Mouse (Mus musculus): Measurements from ENCODE around the gene Tagln3.

The Tagln3 gene

DNA sequence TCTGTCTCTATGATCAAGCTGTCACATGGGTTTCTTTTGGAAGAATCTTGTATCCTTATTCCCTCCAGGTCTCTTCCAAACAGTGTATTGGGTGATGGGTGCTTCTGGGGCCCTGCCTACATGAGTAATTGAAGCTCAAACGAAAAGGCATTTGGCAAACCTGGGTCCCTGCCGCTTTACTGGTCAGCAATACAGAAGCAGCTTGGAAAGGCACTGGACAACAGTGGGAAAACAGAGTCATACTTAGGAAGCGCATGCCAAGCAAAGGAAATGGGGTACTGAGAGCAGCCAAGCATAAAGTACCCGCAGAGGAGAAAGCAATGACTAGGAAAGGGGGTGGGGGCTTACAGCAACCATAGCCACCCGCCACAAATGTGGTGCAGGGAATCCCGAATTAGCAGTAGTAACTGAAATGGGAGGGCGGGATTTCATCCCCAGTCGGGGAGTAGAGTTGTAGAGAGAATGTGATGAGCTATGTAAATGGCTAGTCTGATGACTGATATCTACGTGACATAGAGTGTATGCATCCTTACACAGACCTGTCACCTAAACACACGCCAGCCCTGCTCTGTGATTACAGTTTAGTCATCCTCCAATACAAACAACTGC, 4.3 kb downstream of the Tagln3 start:
- DNase-seq, result peak; percentile 77

DNA sequence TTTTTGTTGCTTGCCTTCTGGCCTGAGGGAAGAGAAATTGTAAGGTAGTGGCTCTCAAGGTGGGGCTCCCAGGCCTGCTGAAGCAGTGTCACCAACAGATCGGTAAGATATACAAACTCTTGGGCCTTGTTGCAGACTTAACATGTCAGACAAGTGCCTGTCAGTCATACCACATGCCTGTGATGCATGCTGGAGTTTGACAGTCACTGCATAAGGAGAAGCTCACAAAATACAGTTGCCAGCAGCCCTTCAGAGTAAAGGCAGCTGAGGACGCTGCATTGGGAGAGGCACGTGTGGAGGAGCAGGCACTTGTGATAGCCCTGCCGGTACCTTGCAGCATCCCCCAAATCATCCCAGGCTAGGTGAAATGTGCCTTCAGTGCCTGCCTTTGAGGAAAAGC, 6.1 kb downstream of the Tagln3 start:
- no peak for DNase-seq

DNA sequence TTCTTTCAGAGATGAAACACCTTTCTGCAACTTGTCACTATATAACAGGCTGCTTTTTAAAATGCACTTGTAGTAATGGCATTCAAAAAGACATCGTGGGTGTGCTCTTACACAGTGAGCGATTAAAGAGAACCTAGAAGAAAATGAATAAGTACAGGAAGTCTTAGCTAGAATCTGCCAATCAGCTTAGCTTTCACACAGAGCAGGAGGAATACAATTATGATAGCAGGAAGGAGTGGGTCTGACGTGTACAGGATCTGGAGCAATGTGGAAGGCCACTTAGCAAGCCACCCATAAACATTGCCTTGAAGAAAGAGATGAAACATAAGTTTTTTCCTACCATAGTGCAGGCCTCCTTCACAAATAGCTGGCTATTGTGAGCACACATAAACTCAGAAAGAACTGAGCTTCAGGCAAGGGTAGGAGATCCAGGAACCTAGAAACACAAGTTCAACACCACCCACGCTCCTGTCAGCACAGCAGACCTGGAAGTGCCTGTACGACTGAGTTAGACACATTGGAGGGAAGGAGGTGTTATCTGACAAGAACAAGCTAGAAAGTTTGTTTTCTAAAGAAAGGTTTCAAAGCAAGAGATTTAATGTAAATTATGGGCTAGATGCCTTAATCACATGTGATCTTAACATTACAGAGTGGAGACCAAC, 9.8 kb downstream of the Tagln3 start:
- DNase-seq, result no peak

DNA sequence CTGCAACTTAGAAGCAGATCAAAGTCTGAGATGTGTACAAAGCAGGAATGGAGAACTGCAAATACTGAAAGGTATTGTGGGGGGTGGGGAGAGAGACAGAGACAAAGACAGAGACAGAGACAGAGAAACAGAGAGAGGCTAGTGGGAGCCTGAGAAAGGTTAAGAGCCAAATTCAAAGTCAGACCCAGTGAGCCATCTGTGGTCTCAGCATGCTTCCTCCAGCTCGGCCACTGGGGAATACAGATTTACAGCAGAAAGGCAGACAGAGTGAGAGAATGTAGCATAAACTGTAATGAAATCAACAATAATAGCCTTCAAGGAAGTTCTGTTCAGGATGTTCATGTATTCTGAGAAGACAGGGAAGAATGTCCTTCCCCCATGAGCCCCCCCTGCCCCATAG, 10.5 kb downstream of the Tagln3 start:
- no peak for DNase-seq

DNA sequence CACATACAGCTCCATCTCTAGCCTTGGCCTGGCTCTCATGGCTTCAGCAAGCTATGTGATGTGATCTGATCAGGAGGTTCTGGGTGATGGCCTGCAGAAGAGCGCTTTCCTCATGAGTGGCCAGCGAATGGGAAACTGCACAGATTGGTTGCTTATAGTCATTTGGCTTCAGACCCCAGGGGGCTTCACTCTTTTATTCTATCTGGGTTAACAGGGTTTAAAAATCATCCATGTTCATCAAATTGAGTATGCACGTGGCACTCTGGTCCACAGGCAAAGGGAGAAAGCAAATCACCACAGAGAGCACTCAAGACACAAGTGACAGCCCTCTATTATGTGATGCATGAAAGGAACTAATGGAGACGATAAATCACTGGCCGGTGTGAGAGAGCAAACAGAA, 11.1 kb downstream of the Tagln3 start:
- no peak for DNase-seq

DNA sequence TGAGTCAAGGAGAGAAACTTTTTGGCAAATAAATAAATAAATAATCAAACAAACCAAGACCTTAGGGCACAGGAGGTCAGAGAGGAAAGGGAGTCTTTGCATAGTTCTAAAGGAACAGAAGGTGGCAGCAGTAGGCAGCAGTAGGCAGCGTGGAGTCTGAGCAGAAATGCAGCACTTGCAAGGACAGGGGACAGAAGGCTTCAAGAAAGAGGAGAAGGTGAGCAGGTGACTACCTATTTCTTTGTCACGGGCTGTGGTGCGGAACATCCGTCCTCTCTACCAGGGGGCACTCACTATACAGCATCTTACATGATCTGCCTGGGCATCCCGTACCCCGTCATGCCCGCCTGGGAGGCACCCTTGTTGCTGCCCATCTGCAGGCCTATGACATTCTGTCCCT, 13.1 kb downstream of the Tagln3 start:
- no peak for DNase-seq

DNA sequence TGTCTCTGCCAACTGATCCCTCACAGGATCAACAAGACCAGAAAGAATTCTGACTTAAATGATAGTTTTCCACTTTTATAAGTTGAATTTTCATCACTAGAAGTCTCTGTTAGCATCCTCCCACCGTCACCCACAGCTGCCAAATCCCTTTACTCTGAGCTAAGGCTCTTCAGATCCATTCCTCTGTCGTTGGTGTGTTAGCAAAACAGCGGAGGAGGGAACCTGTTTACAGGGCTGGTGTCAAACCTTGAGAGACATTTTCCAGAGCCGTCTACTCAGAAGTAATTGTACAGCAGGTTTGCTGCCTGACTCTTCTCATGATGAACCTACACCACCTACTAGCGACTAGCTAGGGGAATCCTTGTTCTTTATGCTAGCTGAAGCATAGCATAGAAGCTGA, 25.1 kb downstream of the Tagln3 start:
- DNase-seq, result no peak

DNA sequence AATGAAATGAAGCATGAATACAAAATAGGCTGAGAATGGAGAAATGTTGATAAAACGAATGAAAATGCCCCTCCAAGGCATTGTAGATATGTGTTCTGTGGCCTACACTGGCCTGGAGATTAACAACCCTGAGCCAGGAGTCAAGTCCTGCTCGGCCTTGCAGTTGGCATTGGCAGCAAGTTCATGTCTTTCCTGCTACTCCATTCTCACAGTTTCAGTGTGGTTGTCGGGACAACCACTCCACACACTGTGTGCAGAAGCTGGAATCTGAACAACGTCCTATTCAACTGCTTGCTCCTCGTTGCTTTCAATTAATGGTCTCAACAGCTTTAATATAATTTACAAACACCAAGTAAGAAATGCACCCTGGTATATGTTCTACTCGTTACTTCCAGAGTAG, 26.4 kb downstream of the Tagln3 start:
- no peak for DNase-seq

DNA sequence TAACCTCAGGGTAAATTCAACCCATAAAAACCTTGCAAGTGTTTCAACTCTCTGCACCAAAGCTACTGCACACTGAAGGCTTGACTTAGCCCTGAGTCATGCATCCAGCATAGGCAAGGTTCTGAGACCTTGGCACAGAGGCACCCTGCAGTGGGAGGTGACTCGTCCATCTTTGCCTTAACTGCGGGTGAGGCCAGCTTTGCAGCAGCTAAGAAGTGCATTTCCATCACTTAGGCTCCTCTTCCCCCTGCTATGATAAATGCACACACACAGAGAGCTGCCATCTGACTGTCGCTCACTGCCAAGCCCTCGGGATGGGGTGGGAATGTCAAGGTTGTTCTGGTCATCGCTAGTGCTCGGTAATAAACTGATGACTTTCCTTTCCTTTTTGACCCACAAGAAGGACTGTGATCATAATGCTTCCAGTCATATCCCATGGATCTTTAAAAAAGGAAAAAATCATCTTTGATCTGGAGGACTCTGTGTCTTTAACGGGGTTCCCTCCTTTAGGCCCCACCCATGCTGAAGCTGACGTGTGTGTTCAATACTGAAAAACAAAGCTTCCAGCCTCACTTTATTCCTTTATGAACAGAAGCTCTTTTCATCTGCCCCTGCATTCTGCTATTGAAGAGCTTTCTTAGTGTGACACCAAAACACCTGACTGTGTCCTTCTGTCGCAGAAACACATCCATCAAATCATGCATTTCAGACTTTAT, 28.8 kb downstream of the Tagln3 start:
- peak; percentile 62 for DNase-seq

DNA sequence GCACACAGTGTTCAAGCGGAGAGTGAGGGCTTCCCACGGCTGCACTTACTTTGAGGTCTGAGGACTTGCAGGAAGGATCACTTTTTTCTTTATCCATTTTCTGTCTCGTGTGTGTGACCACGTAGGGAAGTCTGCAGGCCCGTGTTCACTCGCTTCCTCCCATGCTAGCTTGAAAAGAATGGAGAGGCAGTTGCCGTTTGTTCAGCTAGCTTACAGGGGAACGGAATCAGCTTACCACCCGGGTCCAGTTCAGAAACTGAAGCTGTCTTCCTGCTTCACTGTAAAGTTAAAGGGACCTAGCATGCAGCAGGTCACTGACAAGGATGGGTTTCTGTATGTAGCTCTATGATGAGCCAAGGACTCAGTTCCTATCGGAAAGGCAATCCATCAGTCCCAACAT, 30.9 kb downstream of the Tagln3 start, which contains the start of gene Tmprss7:
Gene Tmprss7 (minus strand): TSS at position 101 of the 400 bp plus-strand sequence.
- DNase-seq, result no peak

DNA sequence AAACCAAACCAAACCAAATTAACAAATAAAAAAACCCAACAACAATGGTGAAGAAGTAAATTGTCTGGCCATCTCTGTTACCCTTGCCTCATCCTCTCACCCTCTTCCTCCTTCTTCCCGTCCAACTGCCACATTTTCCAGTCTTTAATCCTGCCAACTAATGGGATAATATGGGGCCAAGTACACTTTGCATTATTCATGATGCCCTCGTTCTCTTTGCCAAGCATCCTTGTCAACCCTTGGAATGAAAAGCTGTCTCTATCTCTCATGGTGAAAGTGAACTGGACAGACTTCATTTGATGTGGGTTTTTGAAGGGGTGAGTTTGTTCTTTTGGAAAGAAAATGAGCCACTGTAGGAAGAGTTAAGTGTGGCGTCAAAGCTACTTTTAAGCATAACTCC, 31.6 kb downstream of the Tagln3 start:
- DNase-seq, result no peak

DNA sequence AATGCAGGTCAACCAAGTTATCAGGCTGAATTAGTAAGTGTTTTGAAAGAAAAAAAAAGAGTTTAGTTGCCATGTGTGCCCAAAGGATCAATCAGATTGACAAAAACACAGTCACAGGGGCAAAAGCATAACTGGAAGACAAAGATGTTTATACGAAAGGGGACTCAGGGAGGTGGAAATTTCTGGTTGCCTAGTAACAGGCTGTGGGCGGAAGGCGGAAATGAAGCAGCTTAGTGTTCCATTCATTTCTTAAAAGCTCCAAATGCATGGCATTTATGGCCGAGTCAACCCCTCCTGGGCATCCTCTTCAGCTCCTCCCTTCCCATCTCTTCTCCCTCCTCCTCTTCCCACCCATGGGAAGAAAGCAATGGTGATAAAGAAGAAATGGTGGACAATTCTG, 34.2 kb downstream of the Tagln3 start:
- DNase-seq, result no peak

DNA sequence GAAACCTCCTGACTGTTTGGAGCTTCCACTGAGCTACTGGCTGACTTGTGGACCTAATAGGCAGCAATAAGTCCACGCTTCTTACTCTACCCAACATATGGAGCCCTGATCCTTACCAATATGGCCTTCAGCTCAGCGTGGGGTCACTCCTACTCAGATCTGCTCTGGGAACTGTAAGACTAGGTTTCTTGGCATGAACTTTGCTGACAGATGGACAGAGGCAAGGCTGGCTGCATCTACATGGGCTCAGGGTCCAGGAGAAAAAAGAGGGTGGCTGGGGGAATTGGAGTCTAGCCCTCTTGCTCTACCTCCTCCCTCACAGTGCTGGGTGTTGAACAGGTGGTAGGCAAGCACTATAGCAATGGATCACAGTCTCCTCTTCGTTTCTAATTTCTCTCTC, 37.6 kb downstream of the Tagln3 start:
- DNase-seq, result peak; percentile 89

DNA sequence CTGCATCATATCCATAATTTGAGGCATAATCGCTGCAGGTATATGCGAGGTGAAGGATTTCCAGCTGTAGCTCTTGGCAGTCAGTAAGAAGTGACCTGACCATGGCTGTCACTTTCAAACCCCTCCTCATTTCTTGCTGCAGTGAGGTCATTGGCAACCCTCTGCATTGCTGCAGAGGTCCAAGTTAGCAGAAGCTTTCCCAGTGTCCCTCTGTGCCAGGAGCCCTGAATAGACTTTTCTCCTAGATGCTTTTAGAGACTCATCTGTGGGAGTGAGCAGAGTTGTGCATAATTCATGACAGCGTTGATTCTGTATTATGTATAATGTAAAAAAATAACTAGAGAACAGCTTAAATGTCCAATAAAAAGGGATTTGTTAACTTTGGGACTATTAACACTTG, 39.1 kb downstream of the Tagln3 start:
- DNase-seq, result peak; percentile 26

DNA sequence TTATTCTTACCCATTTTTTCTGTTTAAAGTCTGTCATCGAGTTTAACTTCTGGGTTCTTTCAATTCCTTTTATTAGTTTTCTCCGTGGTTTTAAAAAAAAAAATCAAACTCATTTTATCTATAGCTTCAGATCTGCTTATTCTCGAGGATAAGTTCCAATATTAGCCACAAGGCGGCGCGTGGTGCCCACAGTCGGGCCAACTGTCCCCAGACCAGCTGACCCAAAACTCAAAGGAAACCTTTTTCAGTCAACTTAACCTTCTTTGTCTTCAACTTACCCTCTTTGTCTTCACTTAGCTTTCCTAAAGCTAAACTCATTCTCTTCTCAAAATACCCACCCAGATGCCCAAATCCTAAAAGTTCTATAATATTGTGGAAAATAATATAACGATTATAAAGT, 39.6 kb downstream of the Tagln3 start:
- peak; percentile 72 for DNase-seq

DNA sequence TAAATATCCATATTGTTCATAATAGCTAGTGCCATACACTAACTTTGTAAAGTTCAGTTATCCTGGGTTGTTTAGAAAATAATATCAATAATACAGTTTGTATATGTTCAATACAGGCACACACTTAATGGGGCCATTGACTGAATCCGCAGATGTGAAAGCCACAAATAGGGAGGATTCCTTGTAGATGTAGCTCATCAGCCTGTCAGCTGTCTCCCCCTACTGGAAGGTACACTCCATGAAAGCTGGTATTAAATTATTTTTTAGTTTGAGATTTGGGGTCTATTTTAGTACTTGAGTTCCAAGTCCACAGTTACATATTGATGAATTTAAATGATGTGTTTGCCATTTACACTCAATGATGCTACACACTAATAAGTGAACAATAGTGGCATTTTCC, 47.9 kb downstream of the Tagln3 start:
- DNase-seq, result no peak

DNA sequence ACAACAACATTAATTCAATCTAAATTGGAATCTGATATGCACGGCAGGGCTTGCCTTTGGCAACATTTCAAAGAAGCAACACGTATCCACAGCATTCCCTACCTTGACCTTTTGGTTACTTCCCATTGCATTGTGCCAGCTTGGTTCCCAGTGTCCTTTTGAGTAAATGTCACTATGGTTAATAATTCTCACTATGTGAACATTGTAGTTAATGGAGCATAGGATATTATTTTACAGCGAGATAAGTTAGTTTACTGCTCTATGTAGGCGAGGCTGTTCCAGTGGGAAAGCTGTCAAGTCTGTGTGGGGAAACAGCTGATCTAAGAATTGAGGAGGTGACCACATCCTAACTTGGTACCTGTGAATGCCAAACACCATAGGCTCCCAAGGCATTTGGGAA, 54.4 kb downstream of the Tagln3 start:
- DNase-seq, result no peak

DNA sequence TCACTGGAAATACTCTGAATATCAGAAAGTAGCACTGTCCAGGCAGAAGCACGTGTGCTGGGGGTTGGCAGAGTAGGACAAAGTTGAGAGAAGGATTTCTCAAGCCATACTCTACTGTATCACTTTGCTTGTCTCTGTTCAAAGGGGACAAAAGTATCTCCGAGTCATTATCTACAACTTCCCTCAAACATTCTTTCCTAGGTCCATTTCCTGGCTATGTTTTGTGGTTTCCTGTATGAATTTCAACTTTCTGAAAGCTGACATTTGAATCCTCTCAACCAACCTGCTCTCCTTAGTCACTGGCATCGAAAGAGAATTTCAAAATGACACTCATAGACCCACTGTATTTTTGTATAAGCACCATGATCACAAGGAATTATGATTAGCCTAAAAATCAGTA, 56.2 kb downstream of the Tagln3 start:
- no peak for DNase-seq

DNA sequence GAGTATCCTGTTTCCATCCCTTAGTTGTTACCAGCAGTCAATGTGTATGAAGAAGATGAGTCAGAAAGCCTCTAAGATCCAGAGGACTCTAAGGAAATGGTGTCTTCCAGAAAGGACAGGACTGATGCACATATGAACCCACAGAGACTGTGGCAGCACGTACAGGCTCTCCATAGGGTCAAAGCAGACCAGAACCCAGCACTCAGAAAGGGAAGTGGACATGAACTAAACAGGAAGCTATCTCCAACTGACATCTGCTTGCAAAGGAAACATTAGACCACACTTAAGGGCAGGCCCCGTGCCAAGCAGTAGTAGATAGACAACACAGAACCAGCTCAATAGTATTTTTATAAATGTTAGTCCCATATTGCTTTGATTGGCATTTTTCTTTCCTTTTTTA, 58.3 kb downstream of the Tagln3 start:
- no peak for DNase-seq

DNA sequence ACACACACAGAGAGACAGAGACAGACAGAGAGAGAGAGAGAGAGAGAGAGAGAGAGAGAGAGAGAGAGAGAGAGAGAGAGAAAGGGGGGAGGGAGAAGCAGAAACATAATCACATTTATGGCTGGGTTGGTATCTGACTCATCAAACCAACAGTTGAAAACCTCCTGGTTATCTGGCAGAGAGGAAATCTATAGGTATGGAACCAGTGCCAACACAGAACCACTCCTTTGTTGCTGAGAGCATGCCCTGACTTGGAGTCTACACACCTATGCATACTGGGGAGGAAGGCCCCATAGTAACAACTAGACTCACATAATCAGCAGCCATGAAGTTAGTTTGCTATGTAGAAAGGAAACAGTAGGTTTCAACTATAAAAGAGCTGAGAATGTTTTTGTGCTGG, 62.0 kb downstream of the Tagln3 start:
- no peak for DNase-seq

Measured in cerebellum, adult 9-11 months (tissue).